Mouse (Mus musculus): Measurements from ENCODE around the gene Olfr1320. TPM values are rescaled to one million over a fixed set of nuclear protein-coding genes. Genes with fewer than 3 reads are reported as not detected.
"Not testable (repeated sequence)": the region's sequence is repeated elsewhere in the genome, so short reads cannot be mapped to it uniquely, and the experiment has no call there.

The Olfr1320 gene
- not detected in 2 replicates for polyA plus RNA-seq (2015; fragmentation: Nextera tagmentation; extraction: Ambion mirVana)

GRCm38 (mm10) chrX:49672033-49672432, at the start of gene Olfr1320:
Gene Olfr1320, plus strand, starts transcription at chrX:49672333.
- DNase-seq (ENCODE audit: low spot score): no peak

- DNase-seq (ENCODE audit: low spot score): no peak
These were observed 44.6 kb upstream of the Olfr1320 start for GRCm38 (mm10) chrX:49627566-49627965.

- no peak for DNase-seq (ENCODE audit: low spot score)
These were observed 40.9 kb upstream of the Olfr1320 start for GRCm38 (mm10) chrX:49631195-49631594.

GRCm38 (mm10) chrX:49660781-49661180, 11.4 kb upstream of the Olfr1320 start:
- not testable (repeated sequence) for DNase-seq (ENCODE audit: low spot score)

Other genes starting within 250 kb of the Olfr1320 start
- gene Arhgap36, start 208.4 kb upstream of the Olfr1320 start, polyA plus RNA-seq (2015; fragmentation: Nextera tagmentation; extraction: Ambion mirVana): 0.12 TPM in 2 replicates
- gene Olfr1321, start 62.7 kb downstream of the Olfr1320 start, polyA plus RNA-seq (2015; fragmentation: Nextera tagmentation; extraction: Ambion mirVana): not detected in 2 replicates
- 0.14 and 0.35 TPM in 2 replicates for gene Igsf1, start 125.4 kb downstream of the Olfr1320 start, polyA plus RNA-seq (2015; fragmentation: Nextera tagmentation; extraction: Ambion mirVana)
- not detected in 2 replicates for gene Olfr1322, start 219.2 kb downstream of the Olfr1320 start, polyA plus RNA-seq (2015; fragmentation: Nextera tagmentation; extraction: Ambion mirVana)

All from thymus, postnatal 0 days (tissue).